ENCODE assay signal across 19 mouse cellular contexts in the genomic region with DNA sequence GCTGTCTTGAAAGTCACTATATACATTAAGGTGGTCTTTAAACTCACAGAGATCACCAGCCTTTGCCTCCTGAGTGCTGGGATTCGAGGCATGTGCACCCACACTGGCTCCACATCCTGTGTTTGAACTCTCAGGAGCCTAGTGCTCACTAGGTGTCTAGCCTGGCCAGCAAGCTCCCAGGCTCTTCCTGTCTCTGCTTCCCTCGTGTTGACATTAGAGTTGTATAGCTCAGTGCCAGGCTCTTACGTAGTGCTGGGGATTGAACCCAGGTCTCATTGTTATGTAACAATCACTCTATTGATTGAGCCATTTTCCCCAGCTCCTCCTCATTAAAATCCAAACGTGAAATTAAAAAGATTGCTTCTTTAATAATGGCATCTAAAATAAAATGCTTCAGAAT.
"Had no signal": no experiment of that assay in that cellular context is flagged by ENCODE, and none has a peak within 500 bp of the region (broad histone marks: within the 10 kb centered on the region; RNA-seq: fewer than 3 reads in every experiment).

No protein-coding gene starts in this region.

- H3K9ac ChIP-seq: liver, postnatal 0 days; lung, embryonic 15.5 days; midbrain, embryonic 12.5 days; neural tube, embryonic 13.5 days; stomach, embryonic 15.5 days had no signal

- ATAC-seq: liver, postnatal 0 days; lung, postnatal 0 days; midbrain, embryonic 16.5 days had no signal

- H3K4me2 ChIP-seq: lung, embryonic 15.5 days; midbrain, embryonic 12.5 days; neural tube, embryonic 13.5 days; stomach, embryonic 15.5 days had no signal

- H3K9me3 ChIP-seq: lung, embryonic 15.5 days; midbrain, embryonic 10.5 days; midbrain, embryonic 12.5 days; neural tube, embryonic 13.5 days; stomach, embryonic 15.5 days had no signal

- H3K27ac ChIP-seq: lung, embryonic 15.5 days; macrophage; midbrain, embryonic 10.5 days; midbrain, embryonic 12.5 days; neural tube, embryonic 13.5 days; stomach, embryonic 15.5 days; stomach, postnatal 0 days had no signal

- DNase-seq: liver, postnatal 0 days; lung, adult 2 months; lung, postnatal 14 days; lung, postnatal 36 days; midbrain, embryonic 14.5 days; right cerebral cortex, postnatal 14 days; thymus, adult 2 months; thymus, postnatal 25 days; thymus, postnatal 4 days had no signal

- H3K4me1 ChIP-seq: lung, embryonic 15.5 days; midbrain, embryonic 10.5 days; midbrain, embryonic 12.5 days; neural tube, embryonic 13.5 days; stomach, embryonic 15.5 days had no signal

- H3K27me3 ChIP-seq: lung, embryonic 15.5 days; midbrain, embryonic 12.5 days; neural tube, embryonic 13.5 days; stomach, embryonic 15.5 days had no signal

- H3K4me3 ChIP-seq: lung, embryonic 15.5 days; midbrain, embryonic 10.5 days; midbrain, embryonic 12.5 days; myocyte; neural tube, embryonic 13.5 days; stomach, embryonic 15.5 days had no signal
